Mouse (Mus musculus) liver, embryonic 14.5 days (tissue): ENCODE results near the gene Exog. TPM values are rescaled to one million over a fixed set of nuclear protein-coding genes. Genes with fewer than 3 reads are reported as not detected.

Experiments used
- ATAC-seq: fragments of 200-750 bp; cut with Nextera tagmentation; 2 replicates; pipeline ENCODE4 v1.8.0; 2017; ENCODE audit warnings: moderate number of reproducible peaks, mild to moderate bottlenecking, moderate library complexity; ENCODE audit not compliant: insufficient read depth
- DNase-seq, 3 experiments: peaks; one replicate each; pipeline ENCODE4 v3.0.0-alpha.2; 2012 to 2013; ENCODE audit warnings: low read depth in 3 of 3, low spot score in 3 of 3
- H3K27ac ChIP-seq: fragments of 300-500 bp; sonication (generic); 2 replicates; pipeline ENCODE4 v1.5.1; 2014; ENCODE audit warnings: moderate library complexity, mild to moderate bottlenecking, control low read depth, inconsistent platforms
- H3K27me3 ChIP-seq: fragments of 300-500 bp; sonication (generic); 2 replicates; pipeline ENCODE4 v1.6.1; 2014; ENCODE audit warnings: mild to moderate bottlenecking, low read length, moderate library complexity; ENCODE audit not compliant: control insufficient read depth, insufficient read depth
- H3K36me3 ChIP-seq: fragments of 300-500 bp; sonication (generic); replicated peaks from 2 replicates; pipeline ENCODE4 v1.6.1; 2014; ENCODE audit warnings: low read depth; ENCODE audit not compliant: control insufficient read depth, insufficient read depth
- H3K4me1 ChIP-seq, 2 experiments: fragments of 200-500 bp in 1 of 2; fragments of 300-500 bp in 1 of 2; sonication (generic) in 1 of 2; replicated peaks; 2 replicates each; pipeline ENCODE4 v1.6.1; 2012 to 2014; ENCODE audit warnings: antibody characterized with exemption in 1 of 2, inconsistent platforms in 1 of 2, low read length in 1 of 2; ENCODE audit not compliant: control insufficient read depth in 2 of 2, insufficient read depth in 2 of 2
- H3K4me2 ChIP-seq: fragments of 300-500 bp; sonication (generic); 2 replicates; pipeline ENCODE4 v1.6.1; 2014; ENCODE audit warnings: low read depth, mild to moderate bottlenecking, control low read depth, moderate library complexity
- H3K4me3 ChIP-seq, 2 experiments: fragments of 200-500 bp in 1 of 2; fragments of 300-500 bp in 1 of 2; sonication (generic) in 1 of 2; 2 replicates each; pipeline ENCODE4 v1.5.1; 2012 to 2014; ENCODE audit warnings: low read depth in 2 of 2, low read length in 2 of 2, mild to moderate bottlenecking in 2 of 2, control low read depth in 1 of 2, inconsistent platforms in 1 of 2, moderate library complexity in 1 of 2; ENCODE audit not compliant: insufficient read depth in 1 of 2
- H3K9ac ChIP-seq: fragments of 300-500 bp; sonication (generic); replicated peaks from 2 replicates; pipeline ENCODE4 v1.6.1; 2014; ENCODE audit warnings: mild to moderate bottlenecking, control low read depth, moderate library complexity
- H3K9me3 ChIP-seq: fragments of 300-500 bp; sonication (generic); 2 replicates; pipeline ENCODE4 v1.6.1; 2016; ENCODE audit warnings: low read length, mixed read lengths; ENCODE audit not compliant: control insufficient read depth
- CTCF ChIP-seq: IDR thresholded peaks from 2 replicates; pipeline ENCODE4 v1.5.1; 2016; ENCODE audit warnings: antibody characterized with exemption, low read depth, control low read depth
- EP300 ChIP-seq: IDR thresholded peaks from 2 replicates; pipeline ENCODE4 v1.6.1; 2016; ENCODE audit warnings: antibody characterized with exemption, low read depth
- WGBS: fragments of 180-500 bp; shearing (Covaris S2); extraction: QIAGEN DNeasy Blood & Tissue Kit; methylation state at CpG from one replicate; pipeline ENCODE4 v1.1.7; 2014; ENCODE audit not compliant: insufficient replicate concordance; 5-methylcytosine and 5-hydroxymethylcytosine counted together
- polyA plus RNA-seq, 2 experiments: library from polyadenylated mRNA; depleted of rRNA in 1 of 2; stranded (reverse) in 1 of 2; unstranded in 1 of 2; fragments of >200 nt; fragmentation: Nextera tagmentation in 1 of 2; extraction: Ambion mirVana in 1 of 2; gene quantifications; 2 replicates each; pipeline versions ENCODE4 v1.2.1 to v1.2.3; 2012 to 2014

The Exog gene
- polyA plus RNA-seq, 2 experiments, result 2.4 to 6.0 TPM

- Histone ChIP-seq H3K4me3 (no peak overlapping the region), H3K9me3 (no peaks in the 10 kb centered on the region; the same call in 1 of the 2 replicates), H3K27me3 (no peaks in the 10 kb centered on the region), H3K27ac (no peak overlapping the region), H3K4me2 (no peak overlapping the region), H3K4me1 (no peaks in the 10 kb centered on the region), H3K9ac (no peak overlapping the region), H3K36me3 (no peaks in the 10 kb centered on the region)
- WGBS, result 61% methylated on average over 18 of the region's 18 CpGs
- TF ChIP-seq CTCF (no peak), EP300 (no peak)
- no peak for ATAC-seq
- DNase-seq, result no peak
Observed at GRCm38 (mm10) chr9:119418025-119418424, 26.7 kb upstream of the Exog start.

GRCm38 (mm10) chr9:119419852-119420438, 24.8 kb upstream of the Exog start:
- Histone ChIP-seq H3K4me2 (no peak overlapping the region), H3K36me3 (no peaks in the 10 kb centered on the region), H3K9ac (no peak overlapping the region), H3K9me3 (no peaks in the 10 kb centered on the region), H3K27me3 (no peaks in the 10 kb centered on the region), H3K4me3 (no peak overlapping the region), H3K4me1 (peaks cover 0 to 2% of the 10 kb centered on the region in 2 experiments; a peak in 2 of 4 replicates), H3K27ac (no peak overlapping the region)
- DNase-seq (no peak), ATAC-seq (no peak)
- no peak for TF ChIP-seq CTCF
- TF ChIP-seq EP300, result no peak
- 68% methylated on average over 12 of the region's 12 CpGs for WGBS

GRCm38 (mm10) chr9:119425217-119425975, 19.3 kb upstream of the Exog start:
- H3K9me3 ChIP-seq, result no peaks in the 10 kb centered on the region
- ATAC-seq (0 out of 2 replicates have a peak, but pooled peaks have one; percentile 29), DNase-seq (no peak)
- H3K9ac ChIP-seq, result no peak overlapping the region
- no peak overlapping the region for H3K4me3 ChIP-seq
- no peak overlapping the region for H3K27ac ChIP-seq
- H3K4me2 ChIP-seq, result no peak overlapping the region
- H3K27me3 ChIP-seq, result no peaks in the 10 kb centered on the region
- no peak for TF ChIP-seq CTCF
- no peak for TF ChIP-seq EP300
- peaks cover 0 to 8% of the 10 kb centered on the region in 2 experiments; a peak in 2 of 4 replicates for H3K4me1 ChIP-seq
- H3K36me3 ChIP-seq, result no peaks in the 10 kb centered on the region
- WGBS, result 35% methylated on average over 7 of the region's 7 CpGs

- TF ChIP-seq CTCF, result no peak
- TF ChIP-seq EP300, result no peak
- H3K27ac ChIP-seq, result no peak overlapping the region
- H3K4me1 ChIP-seq, result peaks cover 0 to 8% of the 10 kb centered on the region in 2 experiments; a peak in 2 of 4 replicates
- WGBS, result 73% methylated on average over 13 of the region's 13 CpGs
- no peak overlapping the region for H3K9ac ChIP-seq
- DNase-seq (no peak), ATAC-seq (no peak)
- no peak overlapping the region for H3K4me2 ChIP-seq
- no peaks in the 10 kb centered on the region for H3K9me3 ChIP-seq
- H3K4me3 ChIP-seq, result no peak overlapping the region
- H3K36me3 ChIP-seq, result no peaks in the 10 kb centered on the region
- H3K27me3 ChIP-seq, result no peaks in the 10 kb centered on the region
Observed at GRCm38 (mm10) chr9:119425976-119426415, 18.7 kb upstream of the Exog start.

- 59% methylated on average over 7 of the region's 7 CpGs for WGBS
- no peak for TF ChIP-seq EP300
- TF ChIP-seq CTCF, result no peak
- Histone ChIP-seq H3K4me1 (peaks cover 0 to 8% of the 10 kb centered on the region in 2 experiments; a peak in 2 of 4 replicates), H3K27me3 (no peaks in the 10 kb centered on the region), H3K4me3 (no peak overlapping the region), H3K4me2 (no peak overlapping the region), H3K36me3 (no peaks in the 10 kb centered on the region), H3K27ac (no peak overlapping the region), H3K9me3 (no peaks in the 10 kb centered on the region), H3K9ac (no peak overlapping the region)
- DNase-seq (no peak), ATAC-seq (no peak)
Observed at GRCm38 (mm10) chr9:119426483-119426882, 18.3 kb upstream of the Exog start.
